Mouse (Mus musculus) ZHBTc4 (cell line): ENCODE measurements around the gene Hscb.
"Not testable (repeated sequence)": the region's sequence is repeated elsewhere in the genome, so short reads cannot be mapped to it uniquely, and the experiment has no call there.

Experiments used
- DNase-seq: peaks from one replicate; pipeline ENCODE4 v3.0.0-alpha.2; 2011; ENCODE audit warnings: low read depth, low spot score

Hscb gene

GRCm38 (mm10) chr5:110839678-110840365, at the start of gene Hscb, which contains the start of gene Chek2:
TSS of gene Hscb (minus strand) at chr5:110839777.
TSS of gene Chek2 (plus strand) at chr5:110839979.
- peak; percentile 99 for DNase-seq

- no peak for DNase-seq
These were observed 49.0 kb upstream of the Hscb start for GRCm38 (mm10) chr5:110888596-110888995.

- DNase-seq, result peak; percentile 90
These were observed 40.2 kb upstream of the Hscb start, which contains the start of gene Ttc28 for GRCm38 (mm10) chr5:110879584-110880374. TSS of gene Ttc28 (plus strand) at chr5:110879803.

GRCm38 (mm10) chr5:110879042-110879441, 39.5 kb upstream of the Hscb start:
- no peak for DNase-seq

- DNase-seq, result peak; percentile 51
These were observed 38.9 kb upstream of the Hscb start for GRCm38 (mm10) chr5:110878526-110878925.

- peak; percentile 88 for DNase-seq
These were observed 38.3 kb upstream of the Hscb start for GRCm38 (mm10) chr5:110877666-110878505.

GRCm38 (mm10) chr5:110875286-110875685, 35.7 kb upstream of the Hscb start:
- DNase-seq, result no peak

GRCm38 (mm10) chr5:110874711-110875110, 35.1 kb upstream of the Hscb start:
- DNase-seq, result no peak

GRCm38 (mm10) chr5:110873160-110873559, 33.6 kb upstream of the Hscb start:
- no peak for DNase-seq

- no peak for DNase-seq
These were observed 29.7 kb upstream of the Hscb start for GRCm38 (mm10) chr5:110869242-110869669.

- no peak for DNase-seq
These were observed 28.9 kb upstream of the Hscb start for GRCm38 (mm10) chr5:110868460-110868859.

GRCm38 (mm10) chr5:110860445-110860844, 20.9 kb upstream of the Hscb start:
- no peak for DNase-seq

GRCm38 (mm10) chr5:110859013-110859650, 19.6 kb upstream of the Hscb start:
- peak; percentile 27 for DNase-seq

- DNase-seq, result no peak
These were observed 17.5 kb upstream of the Hscb start for GRCm38 (mm10) chr5:110857091-110857490.

- DNase-seq, result peak; percentile 36
These were observed 13.4 kb upstream of the Hscb start for GRCm38 (mm10) chr5:110852990-110853389.

- peak; percentile 45 for DNase-seq
These were observed 1.7 kb upstream of the Hscb start for GRCm38 (mm10) chr5:110841046-110841862.

GRCm38 (mm10) chr5:110840465-110840864, 888 bp upstream of the Hscb start:
- peak; percentile 80 for DNase-seq

- DNase-seq, result no peak
These were observed 419 bp downstream of the Hscb start for GRCm38 (mm10) chr5:110839038-110839677.

GRCm38 (mm10) chr5:110838016-110838415, 1.6 kb downstream of the Hscb start:
- not testable (repeated sequence) for DNase-seq

- DNase-seq, result peak; percentile 42
These were observed 3.6 kb downstream of the Hscb start for GRCm38 (mm10) chr5:110835959-110836358.
